Mouse (Mus musculus) heart, adult 9 months (tissue): ENCODE measurements at regions not wholly inside any gene's neighbourhood (a gene's known extent, or its start where the extent isn't known, plus 50 kb on each side); places are given as distances from the start of the nearest gene placed in this dataset.
"Not testable (repeated sequence)": the region's sequence is repeated elsewhere in the genome, so short reads cannot be mapped to it uniquely, and the experiment has no call there.

ENCODE experiments used
- DNase-seq, 2 experiments: peaks; one replicate each; pipeline ENCODE4 v3.0.0; 2022; ENCODE audit warnings: low spot score in 2 of 2

DNA sequence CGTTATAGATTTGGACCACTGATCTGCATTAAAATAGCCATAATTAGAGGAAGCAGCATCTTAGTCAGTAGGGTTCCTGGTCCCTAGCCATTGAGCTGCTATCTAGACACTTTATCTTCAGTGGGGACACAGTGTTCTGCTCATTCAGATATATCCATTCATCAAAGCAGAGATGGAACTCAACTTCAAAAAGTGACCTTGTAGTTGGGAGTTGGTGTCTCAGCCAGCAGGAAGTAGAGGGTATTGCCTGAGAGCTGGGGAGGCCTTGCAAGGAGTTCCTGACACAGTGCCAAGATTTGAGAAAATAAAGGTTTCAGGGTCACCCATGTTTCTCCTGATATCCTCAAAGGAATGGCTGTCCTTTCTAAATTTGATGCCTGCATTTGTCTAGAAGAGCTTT lies 304.7 kb upstream of the Shh start:
- no peak for DNase-seq

DNA sequence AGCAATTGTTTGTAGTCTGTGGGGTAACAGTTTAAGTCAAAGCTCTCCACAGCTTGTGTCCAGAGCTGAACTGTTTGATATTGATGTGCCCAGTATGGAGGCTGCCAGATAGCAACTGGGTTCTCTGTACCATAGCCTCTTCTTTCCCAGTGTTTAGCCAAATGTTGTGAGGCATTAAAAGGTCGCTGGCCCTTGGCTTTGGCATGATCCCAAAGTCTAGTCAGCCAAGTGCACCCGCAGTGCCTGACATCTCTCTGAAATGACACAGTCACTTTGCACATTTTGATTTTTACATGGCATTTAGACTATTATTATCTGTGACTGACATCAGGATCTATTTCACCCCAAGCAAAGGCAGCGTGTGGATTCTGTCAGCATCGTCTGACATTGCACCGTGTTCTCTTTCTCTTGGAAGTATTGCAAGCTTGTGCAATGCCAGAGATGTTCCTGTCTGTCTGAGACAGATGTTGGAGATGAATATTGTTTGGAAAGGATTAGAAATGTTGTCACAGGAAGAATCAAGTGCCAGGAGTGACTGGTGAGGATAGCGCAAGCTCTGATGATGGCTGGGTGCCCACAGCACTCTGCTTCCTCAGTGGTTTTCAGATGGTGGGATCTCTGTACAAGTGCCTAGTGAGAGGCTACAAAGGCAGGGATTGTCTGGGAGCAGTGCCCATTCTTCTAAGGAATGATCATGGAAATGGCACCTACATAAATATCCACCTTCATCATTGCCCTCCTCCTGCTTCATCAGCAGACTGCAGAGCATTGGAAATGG lies 289.3 kb upstream of the Shh start:
- no peak for DNase-seq

DNA sequence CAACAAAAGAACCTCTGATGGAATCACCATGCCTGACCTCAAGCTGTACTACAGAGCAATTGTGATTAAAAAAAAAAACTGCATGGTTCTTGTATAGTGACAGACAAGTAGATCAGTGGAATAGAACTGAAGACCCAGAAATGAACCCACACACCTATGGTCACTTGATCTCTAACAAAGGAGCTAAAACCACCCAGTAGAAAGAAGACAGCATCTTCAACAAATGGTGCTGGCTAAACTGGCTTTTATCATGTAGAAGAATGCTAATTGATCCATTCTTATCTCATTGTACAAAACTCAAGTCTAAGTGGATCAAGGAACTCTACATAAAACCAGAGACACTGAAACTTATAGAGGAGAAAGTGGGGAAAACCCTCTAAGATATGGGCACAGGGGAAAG lies 284.8 kb upstream of the Shh start:
- DNase-seq: not testable (repeated sequence)

DNA sequence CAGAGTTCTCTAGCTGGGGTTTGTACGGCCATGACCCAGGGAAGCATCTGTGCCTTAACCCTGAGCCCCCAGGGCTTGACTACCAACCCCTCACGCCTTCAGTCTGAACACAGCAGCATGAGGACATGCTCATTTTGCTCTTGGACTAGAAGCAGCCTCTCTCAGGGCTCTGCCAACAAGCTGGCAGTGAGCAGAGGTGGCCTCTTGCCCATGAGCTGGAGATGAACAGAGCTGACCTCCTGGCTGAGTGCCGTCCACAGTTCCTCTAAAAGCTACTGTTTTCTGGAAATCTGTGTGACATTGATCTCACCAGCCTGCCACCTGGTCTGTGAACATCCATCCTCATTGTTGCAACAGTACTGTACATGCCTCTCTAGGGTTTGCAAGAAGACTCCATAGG lies 267.7 kb upstream of the Shh start:
- peak in 1 of 2 experiments; percentile 13 for DNase-seq

DNA sequence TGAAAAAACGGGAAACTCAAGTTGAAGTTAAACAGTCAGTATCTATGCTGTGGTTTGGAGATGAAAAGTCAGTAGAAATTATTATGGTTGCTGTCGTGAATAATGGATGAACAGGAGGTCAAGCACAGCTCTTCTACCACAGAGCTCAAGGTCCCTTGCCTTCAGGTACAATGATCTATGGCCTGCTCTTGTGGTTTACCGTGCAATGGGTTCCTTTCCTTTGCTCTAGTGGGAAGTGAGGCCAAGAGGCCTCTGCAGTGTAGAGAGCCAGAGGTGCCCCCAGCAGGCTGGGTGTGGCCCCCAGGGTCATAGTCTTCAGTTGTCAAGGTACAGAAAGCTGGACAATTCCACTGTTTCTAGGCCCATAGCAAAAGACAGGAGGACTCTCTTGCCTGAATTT lies 255.0 kb upstream of the Shh start:
- DNase-seq: no peak

DNA sequence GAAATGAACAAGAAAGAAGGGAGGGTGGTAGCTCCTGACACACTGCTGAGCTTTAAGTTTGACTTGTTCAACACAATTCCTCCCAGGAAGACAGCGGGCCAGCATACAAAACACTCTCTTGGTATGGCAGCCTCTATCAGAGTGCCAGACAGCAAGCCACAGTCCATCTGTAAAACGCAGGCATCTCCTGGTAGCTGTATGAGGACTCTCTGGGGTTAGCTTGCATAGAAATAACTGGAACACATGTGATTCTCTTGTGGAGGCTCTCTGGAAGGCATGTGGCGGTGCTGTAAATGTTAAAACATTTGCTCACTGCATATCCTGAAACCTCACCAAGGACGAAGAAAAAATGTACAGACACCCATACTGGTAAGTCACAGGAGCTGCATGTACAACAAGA lies 247.9 kb upstream of the Shh start:
- DNase-seq: no peak

DNA sequence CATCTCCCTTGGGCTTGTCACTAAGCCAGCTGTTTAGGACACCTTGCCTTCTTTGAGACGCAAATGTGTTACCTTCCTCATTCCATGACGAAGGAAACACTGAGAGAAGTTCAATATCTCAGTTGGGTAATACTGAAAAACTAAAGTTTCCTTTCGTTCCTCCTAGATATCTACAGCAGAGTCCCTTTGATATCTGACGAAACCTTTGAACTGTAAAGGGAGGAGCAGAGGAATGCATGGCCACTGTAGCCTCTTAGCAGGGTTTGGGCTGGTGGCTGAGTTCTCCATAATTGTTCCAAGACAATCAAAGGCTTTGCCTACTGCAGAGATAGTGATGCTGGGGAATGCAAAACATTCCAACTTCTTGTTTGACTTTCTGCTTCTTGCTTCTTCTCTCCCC lies 243.5 kb upstream of the Shh start:
- no peak for DNase-seq

DNA sequence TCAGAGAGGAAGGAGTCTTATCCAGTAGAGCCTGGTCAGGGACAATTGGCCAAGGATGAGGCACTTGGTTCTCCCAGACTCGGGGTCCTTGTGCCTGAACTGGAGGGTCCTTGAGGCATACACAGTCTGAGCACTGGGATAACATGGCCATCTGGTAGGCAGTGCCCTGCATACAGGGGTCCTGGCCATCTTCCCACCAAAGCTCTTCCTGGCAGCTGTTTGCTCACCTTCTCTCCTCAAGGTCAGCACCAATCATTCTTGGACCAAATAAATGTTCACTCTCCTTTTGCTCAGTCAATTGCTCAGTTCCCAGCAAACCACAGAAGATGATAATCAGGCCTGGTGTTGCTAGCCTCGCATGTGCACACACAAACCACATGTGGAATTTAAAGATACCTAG lies 242.6 kb upstream of the Shh start:
- no peak for DNase-seq

DNA sequence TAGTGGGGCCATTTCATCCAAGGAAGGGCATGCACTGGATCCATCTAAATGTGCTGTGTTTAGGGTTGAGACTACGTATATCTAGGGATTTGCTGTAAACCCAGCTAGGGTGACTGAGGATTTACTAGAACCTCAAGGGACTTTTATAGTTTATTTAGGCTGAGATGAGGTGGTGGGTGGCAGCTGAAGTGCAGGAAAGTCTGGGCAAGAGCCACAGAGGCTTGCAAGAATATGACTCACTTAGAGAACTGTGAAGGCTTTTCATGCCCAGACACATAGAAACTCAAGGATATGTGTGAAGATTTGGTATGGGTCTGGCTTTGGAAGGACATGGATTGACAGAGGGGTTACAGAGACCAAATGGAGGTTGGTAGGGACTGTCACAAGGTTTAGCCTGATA lies 237.3 kb upstream of the Shh start:
- DNase-seq: no peak

DNA sequence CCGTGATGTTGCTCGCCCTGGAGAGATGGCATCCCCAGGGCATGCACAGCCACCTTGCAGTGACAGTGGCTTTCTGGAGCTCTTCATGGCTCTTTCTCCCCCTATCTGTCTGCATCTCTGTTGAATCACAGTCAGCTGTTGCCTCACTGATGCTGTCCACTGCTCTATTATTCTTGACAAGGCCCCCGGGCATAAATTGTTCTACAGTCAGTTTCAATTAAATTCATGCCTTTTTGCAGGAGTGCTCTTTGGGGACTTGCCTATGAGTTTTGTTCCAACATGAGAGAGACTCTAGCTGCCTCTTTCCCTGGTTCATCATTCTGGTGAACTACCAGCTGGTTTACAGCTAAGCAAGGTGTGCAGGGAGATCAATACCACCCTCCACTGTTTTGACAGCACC lies 229.9 kb upstream of the Shh start:
- DNase-seq: no peak

DNA sequence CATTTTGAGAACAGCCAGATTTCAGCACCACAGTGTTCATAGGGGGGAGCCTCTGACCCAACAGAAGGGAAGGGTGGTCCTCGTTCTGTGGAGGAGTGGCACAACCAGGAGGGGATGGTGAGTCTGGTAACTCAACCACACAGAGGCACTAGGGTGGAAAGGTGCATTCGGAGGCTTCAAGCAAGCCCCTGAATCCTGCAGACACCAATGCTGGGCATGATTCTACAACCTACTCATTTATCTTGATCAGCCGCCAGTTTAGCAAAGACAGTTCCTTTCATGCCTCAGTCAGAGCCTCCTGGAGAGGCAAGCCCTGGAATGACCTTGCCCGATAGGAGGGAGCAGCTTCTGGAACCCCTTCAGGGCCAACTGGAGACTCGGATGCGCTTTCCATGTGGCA lies 223.1 kb upstream of the Shh start:
- no peak for DNase-seq

DNA sequence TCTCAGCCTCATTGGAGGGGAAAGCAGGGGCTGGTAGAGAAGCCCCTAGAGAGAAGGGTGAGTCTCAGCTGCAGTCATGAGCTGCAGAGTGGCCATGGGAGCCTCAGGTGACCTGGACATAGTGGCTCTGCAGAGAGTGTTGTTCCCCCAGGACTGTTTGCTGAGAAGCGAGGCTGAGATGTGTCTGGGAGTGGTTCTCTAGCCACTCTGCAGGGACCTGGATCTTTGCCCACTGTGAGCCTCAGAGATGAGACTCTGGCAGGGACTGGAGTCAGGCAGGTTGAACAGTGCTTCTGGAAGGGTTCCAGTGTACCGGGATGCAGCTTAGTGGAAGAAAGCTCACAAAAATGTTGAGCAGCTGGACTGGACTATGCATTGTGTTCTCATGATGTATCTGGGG lies 222.6 kb upstream of the Shh start:
- DNase-seq: no peak

DNA sequence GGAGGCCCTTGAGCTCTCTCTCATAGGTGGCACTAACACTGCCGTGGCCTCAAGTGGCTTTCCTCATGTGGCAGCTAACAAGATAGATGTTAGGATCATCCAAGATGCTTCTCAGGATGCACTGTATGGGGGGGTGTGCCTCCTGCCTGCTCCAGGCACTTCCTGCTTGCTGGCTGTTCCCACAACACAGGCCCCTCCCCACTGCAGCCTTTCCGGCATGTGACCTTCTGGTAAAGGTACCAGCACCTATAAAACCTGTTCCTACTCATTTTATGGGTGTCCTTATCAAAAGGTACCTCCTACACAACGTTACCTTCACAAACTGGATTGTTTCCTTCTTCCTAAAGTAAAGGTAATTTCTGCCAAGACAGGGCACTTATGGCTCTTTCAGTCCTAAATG lies 222.1 kb upstream of the Shh start:
- no peak for DNase-seq

DNA sequence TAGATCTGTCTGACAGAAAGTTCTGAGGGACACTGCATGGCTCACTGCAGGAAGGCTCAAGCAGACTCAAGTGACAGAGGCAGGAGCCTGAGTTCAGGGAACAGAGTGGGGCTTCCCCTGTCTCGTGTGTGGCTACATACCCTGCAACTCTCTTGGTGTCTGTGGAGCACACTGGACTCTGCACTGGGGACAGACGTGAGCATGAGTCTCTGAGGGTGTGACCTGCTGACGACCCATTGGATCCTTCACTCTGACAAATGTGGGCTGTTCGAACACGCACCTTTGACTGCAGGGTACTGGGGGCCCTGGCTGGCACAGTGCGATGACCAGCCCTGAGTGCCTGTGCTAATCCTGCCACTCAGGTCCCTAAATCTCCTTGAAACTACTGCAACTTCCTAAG lies 215.8 kb upstream of the Shh start:
- DNase-seq: no peak

DNA sequence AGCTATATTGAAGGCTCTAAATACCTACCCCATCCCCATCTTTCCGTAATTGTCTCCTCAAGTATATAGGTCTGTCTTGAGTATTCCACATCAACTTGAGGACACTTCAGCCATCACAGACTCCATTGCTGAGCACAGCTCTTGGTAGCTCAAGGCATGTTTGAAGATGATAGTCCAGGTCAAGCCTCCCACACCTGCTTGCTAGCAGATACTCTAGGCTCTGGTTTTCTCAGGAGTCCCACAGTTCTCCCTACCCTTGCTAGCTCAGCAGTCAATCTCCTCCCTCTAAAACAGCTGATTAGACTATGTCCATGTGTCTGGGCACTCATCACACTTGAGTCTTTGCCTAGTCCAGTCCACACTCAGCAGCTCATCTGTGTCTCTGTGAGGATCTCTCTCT lies 213.3 kb upstream of the Shh start:
- no peak for DNase-seq

DNA sequence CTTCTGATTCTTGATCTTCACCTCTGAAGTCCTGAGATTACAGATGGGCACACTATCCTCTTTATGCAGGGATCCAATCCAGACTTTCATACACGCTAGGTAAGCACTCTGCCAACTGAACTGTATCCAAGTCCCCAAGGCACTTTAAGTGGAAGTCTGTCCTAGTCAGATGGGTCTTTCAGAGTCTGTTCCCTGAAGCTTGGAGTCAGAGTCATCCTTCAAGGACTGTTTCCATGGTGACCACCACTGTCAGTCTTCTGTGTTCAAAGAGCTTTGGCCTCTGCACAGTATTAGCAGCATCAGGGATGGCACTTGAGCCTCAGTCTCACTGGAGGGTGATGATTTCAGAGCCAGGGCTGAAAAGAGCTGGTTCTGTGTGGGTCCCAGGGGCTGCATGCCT lies 212.7 kb upstream of the Shh start:
- no peak for DNase-seq

DNA sequence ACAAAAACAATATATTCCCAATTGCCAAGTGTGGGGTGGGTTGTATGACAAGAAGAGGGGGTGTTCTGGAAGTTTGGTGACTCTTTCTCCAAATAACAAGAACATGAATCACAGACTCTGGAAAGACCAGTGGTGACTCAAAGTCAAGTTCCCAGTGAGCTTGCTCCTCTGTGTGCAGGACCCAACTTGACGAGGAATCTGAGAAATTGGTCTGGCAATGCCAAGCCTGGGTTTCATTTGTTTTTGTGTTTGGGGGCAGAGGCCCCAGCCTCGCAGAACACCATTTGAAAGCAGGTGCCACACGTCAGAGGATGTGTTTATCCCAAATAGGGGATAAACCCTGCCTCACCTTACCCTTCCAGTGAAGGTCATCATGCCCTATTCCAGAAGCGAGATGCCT lies 163.1 kb upstream of the Shh start:
- DNase-seq: no peak

DNA sequence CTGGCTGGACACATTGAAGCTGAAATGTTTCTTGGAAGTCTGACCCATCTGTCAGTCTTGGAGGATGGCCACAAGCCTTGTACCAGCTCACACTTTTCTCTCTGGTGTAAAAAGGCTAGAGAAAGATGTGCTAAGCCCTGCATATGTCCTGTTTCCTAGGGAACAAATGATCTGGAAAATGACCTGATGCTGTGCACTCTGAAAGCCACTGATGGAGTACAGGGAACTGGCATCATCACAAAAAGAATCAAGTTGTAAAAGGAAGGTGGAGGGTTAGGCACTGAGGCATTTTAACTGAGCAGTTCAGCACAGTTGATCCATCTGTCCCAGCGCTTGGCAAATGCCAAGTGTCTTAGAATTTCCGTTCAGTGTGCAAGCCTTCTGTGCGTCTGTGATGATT lies 144.8 kb upstream of the Shh start:
- DNase-seq: no peak

DNA sequence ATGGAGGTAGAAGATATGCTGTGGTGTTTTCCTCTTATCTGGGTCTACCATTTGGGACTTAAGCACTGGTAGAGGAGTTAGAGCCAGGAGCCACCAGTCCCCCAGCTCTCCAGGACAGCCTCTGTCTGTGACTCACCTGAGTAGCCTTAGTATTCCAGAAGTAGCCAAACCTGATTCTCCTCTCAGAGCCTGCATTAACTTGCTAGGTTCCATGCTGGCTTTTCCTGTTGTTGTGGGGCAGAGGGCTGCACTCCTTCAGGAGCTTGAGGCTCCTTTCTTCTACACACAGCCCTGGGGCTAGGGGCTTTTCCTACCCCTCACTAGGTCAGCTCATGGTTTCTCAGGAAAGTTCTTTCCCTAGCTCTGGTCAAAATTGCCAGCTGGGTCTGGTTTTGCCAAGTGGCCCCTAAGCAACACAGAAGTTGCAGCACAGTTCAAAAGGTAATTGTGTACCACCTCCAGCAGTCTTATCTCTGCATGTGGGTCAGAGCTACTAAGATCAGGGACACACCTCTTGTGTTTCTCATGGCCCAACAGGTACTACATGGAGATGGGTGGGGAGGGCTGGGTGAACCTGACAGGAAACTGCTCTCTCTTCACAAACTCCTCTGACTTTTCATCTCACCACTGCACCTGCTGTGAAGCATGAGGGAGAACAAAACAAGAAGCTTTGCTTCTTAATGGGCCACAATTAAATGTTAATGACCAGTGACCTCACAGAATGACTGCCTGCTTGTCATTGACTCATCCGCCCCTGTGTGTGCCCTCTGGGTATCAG lies 129.7 kb upstream of the Shh start:
- no peak for DNase-seq

DNA sequence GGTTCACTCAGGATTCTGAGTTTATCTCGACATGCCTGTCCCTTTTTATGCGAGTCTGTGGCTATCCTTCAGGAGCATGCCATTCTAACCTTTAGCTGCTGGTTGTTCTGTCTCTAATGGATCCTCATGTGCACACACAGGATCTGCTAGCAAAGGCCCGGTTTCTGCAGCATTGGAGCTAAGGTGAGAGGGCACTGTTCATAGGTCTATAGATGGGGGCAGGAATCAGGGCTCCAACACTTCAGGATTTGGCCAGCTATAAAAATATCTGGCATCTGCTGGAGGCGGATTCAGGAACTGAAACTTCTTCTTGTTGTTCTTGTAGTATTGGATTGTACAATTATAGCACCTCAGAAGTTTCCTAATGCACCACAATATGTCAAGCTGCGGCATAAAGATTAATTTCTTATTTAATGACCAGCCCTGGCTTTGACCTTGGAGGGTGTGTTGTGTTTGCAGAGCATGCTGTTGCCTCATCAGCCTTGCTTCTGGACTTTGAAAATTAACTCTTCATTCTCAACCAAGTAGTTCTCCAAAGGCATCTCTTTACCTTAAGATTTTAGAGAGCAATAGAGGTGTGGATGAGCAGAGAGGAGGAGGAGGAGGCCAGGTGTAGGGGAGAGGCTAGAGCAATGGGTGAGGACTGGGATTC lies 104.4 kb upstream of the Shh start:
- no peak for DNase-seq

DNA sequence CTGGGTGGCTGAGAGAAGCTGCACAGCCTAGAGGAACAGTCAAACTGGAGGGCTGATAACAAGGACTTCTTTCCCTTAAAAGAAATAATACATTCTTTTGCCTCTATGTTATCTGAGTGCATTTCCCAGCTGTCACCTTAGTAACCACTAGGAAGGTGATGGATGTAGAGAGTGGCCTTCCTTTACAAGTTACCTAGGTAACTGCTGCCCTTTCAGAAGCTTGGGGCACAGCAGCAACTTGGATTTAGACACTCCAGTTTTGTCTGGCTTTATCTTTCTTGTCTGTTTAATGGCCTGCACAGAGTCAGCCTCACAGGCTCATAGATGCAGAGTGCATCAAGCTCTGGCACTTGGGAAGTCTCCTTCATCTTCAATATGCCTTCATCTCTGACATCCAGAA lies 101.4 kb upstream of the Shh start:
- DNase-seq: no peak

DNA sequence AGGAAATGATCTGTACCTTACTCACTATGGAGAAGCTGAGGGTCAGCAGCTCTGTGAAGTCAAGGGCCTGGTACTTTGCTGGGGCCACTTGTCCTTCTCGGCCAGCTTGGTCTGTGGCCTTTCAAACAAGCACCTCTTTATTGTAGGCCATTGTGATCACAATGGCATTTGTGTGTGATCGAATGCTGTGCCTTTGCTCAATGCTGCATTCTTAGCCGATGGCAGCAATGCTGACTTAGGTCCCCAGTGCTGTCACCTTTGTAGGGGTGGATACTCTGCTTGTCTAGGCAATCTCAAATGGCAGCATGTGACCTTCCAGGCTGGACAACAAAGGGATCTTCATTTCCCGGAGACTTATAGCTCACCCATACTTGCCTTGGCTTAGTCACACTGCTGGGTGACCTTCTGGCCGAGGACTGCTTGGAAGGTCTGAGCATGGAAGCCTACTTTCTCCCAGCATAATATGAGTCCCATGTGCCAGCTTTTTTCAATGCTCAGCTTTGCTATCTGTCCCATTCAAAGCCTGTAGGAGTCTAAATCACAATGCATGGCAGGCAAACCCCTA lies 100.4 kb upstream of the Shh start:
- DNase-seq: no peak

DNA sequence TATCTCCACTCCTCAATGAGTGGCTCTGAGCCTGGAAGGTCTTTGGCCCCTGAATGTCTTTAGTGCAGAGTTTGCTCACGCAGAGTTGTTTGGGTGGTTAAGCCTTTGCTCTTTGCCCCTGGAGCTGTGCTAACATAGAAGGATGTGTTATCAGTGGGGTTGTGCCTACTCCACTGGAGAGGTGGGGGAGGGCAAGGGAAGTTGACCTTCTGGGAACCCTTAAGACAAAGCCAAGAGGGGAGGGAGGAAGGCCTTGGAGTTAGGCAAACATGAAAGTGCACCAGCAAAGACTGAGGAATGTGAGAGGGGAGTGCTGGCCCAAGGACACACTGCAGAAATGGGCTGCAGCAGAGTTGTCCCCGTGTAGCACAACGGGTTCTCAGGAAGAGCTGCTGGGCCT lies 96.3 kb upstream of the Shh start:
- DNase-seq: no peak
